In genomic region chr2:104095741-104096213, GRCm38 (mm10) we compare ENCODE assay signal across 7 mouse cellular contexts. TPM values are rescaled to one million over a fixed set of nuclear protein-coding genes. Genes with fewer than 3 reads are reported as not detected.
DNase-seq lines count a peak whose midpoint lies in the region; ATAC-seq and TF ChIP-seq lines count a peak whose summit lies in the region.

Gene Cd59a, plus strand, starts transcription at chr2:104095801.

- peak within 1 kb of the TSS; percentile 59 for H3K4me2 ChIP-seq in embryonic facial prominence, embryonic 11.5 days (ENCODE audit: low read depth, low read length)
- peak within 1 kb of the TSS; percentile 67 for H3K4me2 ChIP-seq in intestine, postnatal 0 days (replicated peaks; ENCODE audit: low read depth)

- peak within 1 kb of the TSS; percentile 29 for H3K4me3 ChIP-seq in embryonic facial prominence, embryonic 11.5 days (ENCODE audit: low read depth, low read length)
- peak within 1 kb of the TSS; percentile 50 for H3K4me3 ChIP-seq in intestine, postnatal 0 days (ENCODE audit: low read depth, low read length)

- H3K27ac ChIP-seq in embryonic facial prominence, embryonic 11.5 days (replicated peaks; ENCODE audit: low read depth, low read length) = peak within 1 kb of the TSS; percentile 38
- H3K27ac ChIP-seq in intestine, postnatal 0 days (ENCODE audit: low read depth, low read length) = peak within 1 kb of the TSS; percentile 77

- peak; percentile 95 for ATAC-seq in embryonic facial prominence, embryonic 11.5 days (replicated peaks; ENCODE audit: insufficient number of reproducible peaks, low FRiP score, low TSS enrichment, low read depth)
- peak; percentile 85 for ATAC-seq in intestine, postnatal 0 days

- no peak for TF ChIP-seq CTCF in intestine, postnatal 0 days (IDR thresholded peaks at IDR 0.05; ENCODE audit: low read depth)

- H3K27me3 ChIP-seq in embryonic facial prominence, embryonic 11.5 days (ENCODE audit: control insufficient read depth, insufficient read depth, low read length) = no peaks in the 10 kb centered on the region
- no peaks in the 10 kb centered on the region for H3K27me3 ChIP-seq in intestine, postnatal 0 days (replicated peaks; ENCODE audit: control insufficient read depth, insufficient read depth, low read length)

- H3K4me1 ChIP-seq in embryonic facial prominence, embryonic 11.5 days (ENCODE audit: control insufficient read depth, insufficient read depth, low read length) = no peaks in the 10 kb centered on the region
- peaks cover 5% of the 10 kb centered on the region; the same call in 1 of the 2 replicates for H3K4me1 ChIP-seq in intestine, postnatal 0 days (replicated peaks; ENCODE audit: control insufficient read depth, insufficient read depth, low read length)

- H3K9me3 ChIP-seq in embryonic facial prominence, embryonic 11.5 days (replicated peaks; ENCODE audit: control insufficient read depth, low read length) = no peaks in the 10 kb centered on the region
- no peaks in the 10 kb centered on the region for H3K9me3 ChIP-seq in intestine, postnatal 0 days (ENCODE audit: control insufficient read depth)

- 6% methylated on average over 15 of the region's 15 CpGs for WGBS in embryonic facial prominence, embryonic 11.5 days
- 2% methylated on average over 15 of the region's 15 CpGs for WGBS in intestine, postnatal 0 days

- H3K36me3 ChIP-seq in embryonic facial prominence, embryonic 11.5 days (replicated peaks; ENCODE audit: control insufficient read depth, insufficient read depth, low read depth, low read length) = no peaks in the 10 kb centered on the region
- no peaks in the 10 kb centered on the region for H3K36me3 ChIP-seq in intestine, postnatal 0 days (ENCODE audit: control insufficient read depth, insufficient read depth)

- H3K9ac ChIP-seq in embryonic facial prominence, embryonic 11.5 days (replicated peaks; ENCODE audit: low read length) = peak within 1 kb of the TSS; percentile 25
- peak within 1 kb of the TSS; percentile 51 for H3K9ac ChIP-seq in intestine, postnatal 0 days (ENCODE audit: low read depth, low read length)

- DNase-seq in adrenal gland, postnatal 25 days = peak; percentile 86
- DNase-seq in embryonic facial prominence, embryonic 11.5 days (ENCODE audit: low spot score) = peak; percentile 89
- DNase-seq in gonadal fat pad, adult 2 months (ENCODE audit: low read depth) = peak; percentile 41
- DNase-seq in left cerebral cortex, postnatal 36 days (ENCODE audit: low spot score in 2 of 2) = peak; percentile 13 to 32
- DNase-seq in mesoderm, embryonic 11.5 days (ENCODE audit: low read depth, low spot score) = peak; percentile 77
- DNase-seq in skeletal muscle tissue, adult 2 months (ENCODE audit: low read depth, low spot score) = peak; percentile 48

- intact Hi-C loops in left cerebral cortex, postnatal 36 days (cut with DNase I) = loop anchor here (2.0 kb wide), 1 partner anchor 27 kb away; the partner anchor contains the start of genes Cd59b and Gm10799

RNA-seq across cellular contexts. Expression of gene Cd59a, which starts in this region (rescaled TPM):
- 63.6 and 68.6 TPM in 2 replicates for total RNA-seq in adrenal gland, postnatal 25 days (2021)
- polyA plus RNA-seq in embryonic facial prominence, embryonic 11.5 days (2014; fragmentation: Nextera tagmentation; extraction: Ambion mirVana) = 21.3 and 27.3 TPM in 2 replicates
- polyA plus RNA-seq in gonadal fat pad, adult 2 months (2012; rRNA removed) = 31.7 and 76.2 TPM in 2 replicates
- 71.9 and 82.3 TPM in 2 replicates for polyA plus RNA-seq in intestine, postnatal 0 days (2015; fragmentation: Nextera tagmentation; extraction: Ambion mirVana)
- 1 to 10 TPM; 3.7 to 4.1 TPM for total RNA-seq in left cerebral cortex, postnatal 36 days (2021)

Comparison
In these comparisons a context has a peak if more than half of its experiments do, and no peak if none do; other contexts are left out.
1. Peak in every context shown above with its lines: DNase-seq, ATAC-seq, H3K4me3 ChIP-seq and H3K27ac ChIP-seq.
2. RNA of gene Cd59a (total RNA-seq): 63.6 to 68.6 TPM in adrenal gland, postnatal 25 days; 3.7 to 4.1 TPM in left cerebral cortex, postnatal 36 days; every median in the first group is over 10 times any median in the second.
3. DNase-seq: peak in every context shown above with its lines; median percentile 89 in embryonic facial prominence, embryonic 11.5 days; 86 in adrenal gland, postnatal 25 days; 77 in mesoderm, embryonic 11.5 days; 48 in skeletal muscle tissue, adult 2 months; 41 in gonadal fat pad, adult 2 months; 22 in left cerebral cortex, postnatal 36 days.